Mouse (Mus musculus) frontal cortex, postnatal 14 days (tissue): ENCODE measurements around the gene Mapk8ip2.
A peak's percentile ranks its signal among the peaks of the same experiment; 100 is the strongest.

Experiments
- DNase-seq, 2 experiments: peaks; one replicate each; pipeline ENCODE4 v3.0.0; 2022; ENCODE audit warnings: low spot score in 2 of 2

Mapk8ip2 gene

GRCm38 (mm10) chr15:89480584-89480983 lies 26.9 kb downstream of the Mapk8ip2 start:
- no peak for DNase-seq

DNA sequence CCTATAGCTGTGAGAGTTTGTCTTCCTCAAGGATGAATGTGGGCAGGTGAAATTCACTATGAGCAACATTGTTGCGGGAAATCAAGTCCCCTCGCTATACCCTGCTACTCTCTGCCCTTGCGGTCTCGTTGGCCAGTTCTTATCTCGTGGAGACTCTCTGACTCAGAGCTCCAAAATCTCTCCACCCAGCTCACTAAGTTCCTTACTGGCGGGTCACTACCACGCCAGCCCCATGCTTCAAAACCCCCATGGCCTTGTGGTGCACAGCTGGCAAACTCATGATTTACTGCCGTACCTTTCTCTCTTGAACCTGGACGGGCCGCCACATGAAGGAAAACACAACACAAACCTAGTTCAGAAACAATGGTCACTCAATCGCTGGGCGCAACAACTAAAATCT lies 34.5 kb downstream of the Mapk8ip2 start:
- DNase-seq = no peak

GRCm38 (mm10) chr15:89488611-89489117 lies 35.0 kb downstream of the Mapk8ip2 start:
- DNase-seq = no peak

DNA sequence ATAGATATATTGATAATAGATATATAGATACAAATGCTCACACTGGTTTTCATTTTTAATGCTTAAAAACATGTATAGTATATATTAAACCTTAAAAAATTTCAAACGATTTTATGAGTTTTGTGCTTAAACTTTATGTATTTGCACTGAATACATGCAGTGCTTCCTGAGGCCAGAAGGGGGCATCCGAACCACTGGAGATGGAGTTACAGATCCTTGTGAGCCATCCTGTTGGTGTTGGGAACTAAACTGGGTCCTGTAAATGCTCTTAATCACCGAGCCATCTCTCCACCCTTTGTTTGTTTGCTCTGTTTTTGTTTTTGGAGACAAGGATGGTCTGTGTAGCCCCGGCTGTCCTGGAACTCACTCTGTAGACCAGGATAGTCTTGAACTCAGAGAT lies 41.3 kb downstream of the Mapk8ip2 start:
- no peak for DNase-seq

GRCm38 (mm10) chr15:89496131-89496530 lies 42.4 kb downstream of the Mapk8ip2 start:
- no peak for DNase-seq

DNA sequence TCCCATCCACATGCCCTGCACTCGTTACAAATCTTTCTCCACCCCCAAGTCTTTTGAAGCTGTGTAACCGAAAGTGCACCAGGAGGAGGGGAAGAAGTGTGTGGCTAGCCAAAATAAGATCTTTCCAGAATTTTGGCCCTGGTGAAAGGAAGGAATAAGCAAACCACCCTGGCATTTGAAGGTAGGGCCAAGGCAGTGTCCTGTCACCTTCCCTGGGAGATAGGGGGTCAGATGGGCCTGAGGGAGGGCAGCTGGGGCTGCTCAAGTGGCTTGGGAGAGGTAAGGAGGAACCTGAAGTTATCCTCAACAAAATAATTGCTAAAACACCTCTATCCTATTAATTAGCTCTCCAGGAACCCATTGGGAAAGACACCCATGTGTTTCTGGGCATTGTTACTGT lies 43.1 kb downstream of the Mapk8ip2 start:
- no peak for DNase-seq

- DNase-seq = no peak
These were observed 43.8 kb downstream of the Mapk8ip2 start for GRCm38 (mm10) chr15:89497391-89498048.

- DNase-seq = peak; percentile 73 to 74
These were observed 44.6 kb downstream of the Mapk8ip2 start for GRCm38 (mm10) chr15:89498049-89498960.

- DNase-seq = no peak
These were observed 45.4 kb downstream of the Mapk8ip2 start, which contains the start of gene Shank3 for GRCm38 (mm10) chr15:89498961-89499688. Gene Shank3 (plus strand): TSS chr15:89499623.

DNA sequence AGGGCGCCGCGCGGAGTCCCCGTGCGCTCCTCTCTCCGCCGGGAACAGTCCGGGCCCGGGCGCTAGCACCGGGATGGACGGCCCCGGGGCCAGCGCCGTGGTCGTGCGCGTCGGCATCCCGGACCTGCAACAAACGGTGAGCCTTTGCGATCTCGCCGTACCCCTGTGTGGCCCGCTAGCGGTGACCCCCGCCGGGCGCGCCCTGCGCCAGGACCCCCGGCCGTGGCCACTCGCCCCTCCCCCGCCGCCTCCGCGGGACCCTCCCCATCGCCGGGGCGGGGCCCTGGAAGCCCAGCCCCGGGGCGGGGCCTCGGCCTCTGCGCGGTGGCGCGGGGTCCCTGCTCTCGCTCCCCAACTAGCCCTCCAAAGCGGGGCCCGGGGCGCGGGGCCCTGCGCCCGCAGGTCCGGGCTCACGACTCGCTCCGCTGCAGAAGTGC lies 46.1 kb downstream of the Mapk8ip2 start:
- DNase-seq = peak in 1 of 2 experiments; percentile 54

DNA sequence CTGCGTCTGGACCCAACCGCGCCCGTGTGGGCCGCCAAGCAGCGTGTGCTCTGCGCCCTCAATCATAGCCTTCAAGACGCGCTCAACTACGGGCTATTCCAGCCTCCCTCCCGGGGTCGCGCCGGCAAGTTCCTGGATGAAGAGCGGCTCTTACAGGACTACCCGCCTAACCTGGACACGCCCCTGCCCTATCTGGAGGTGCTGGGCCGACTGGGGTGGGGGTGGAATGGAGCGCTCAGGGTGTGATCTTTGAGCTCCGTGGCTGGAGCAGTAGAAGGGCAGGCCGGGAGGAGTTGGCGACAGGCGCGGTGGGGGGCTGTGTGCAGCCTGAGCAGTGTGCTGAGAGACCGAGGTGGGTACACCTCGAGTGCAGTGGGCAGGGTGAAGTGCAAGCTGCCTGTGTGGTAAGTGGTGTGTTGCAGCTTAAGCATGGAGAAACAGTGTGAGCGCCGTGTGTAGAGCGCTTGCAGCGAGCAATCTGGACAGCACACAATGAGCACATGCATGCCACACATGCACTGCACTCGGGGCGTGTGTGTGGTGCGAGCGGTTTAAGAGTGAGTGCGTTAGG lies 46.6 kb downstream of the Mapk8ip2 start:
- DNase-seq = no peak

DNA sequence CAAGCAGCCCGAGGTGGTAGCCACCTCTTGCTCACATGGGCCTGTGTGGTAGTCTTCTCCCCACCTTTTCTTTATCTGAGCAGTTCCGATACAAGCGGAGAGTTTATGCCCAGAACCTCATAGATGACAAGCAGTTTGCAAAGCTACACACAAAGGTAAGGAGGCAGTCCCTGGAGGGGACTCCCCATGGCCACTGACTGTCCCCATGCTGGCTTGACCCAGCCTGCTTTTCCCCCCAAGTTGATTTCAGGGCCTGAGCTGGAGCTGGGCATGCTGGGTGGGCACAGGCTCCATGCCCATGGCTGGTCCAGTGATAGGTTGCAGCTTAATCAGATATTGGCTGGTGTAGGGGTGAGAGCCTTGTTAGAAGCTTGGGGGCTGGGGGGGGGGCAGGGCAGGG lies 47.6 kb downstream of the Mapk8ip2 start:
- no peak for DNase-seq

- no peak for DNase-seq
These were observed 51.1 kb downstream of the Mapk8ip2 start for GRCm38 (mm10) chr15:89504838-89505237.

DNA sequence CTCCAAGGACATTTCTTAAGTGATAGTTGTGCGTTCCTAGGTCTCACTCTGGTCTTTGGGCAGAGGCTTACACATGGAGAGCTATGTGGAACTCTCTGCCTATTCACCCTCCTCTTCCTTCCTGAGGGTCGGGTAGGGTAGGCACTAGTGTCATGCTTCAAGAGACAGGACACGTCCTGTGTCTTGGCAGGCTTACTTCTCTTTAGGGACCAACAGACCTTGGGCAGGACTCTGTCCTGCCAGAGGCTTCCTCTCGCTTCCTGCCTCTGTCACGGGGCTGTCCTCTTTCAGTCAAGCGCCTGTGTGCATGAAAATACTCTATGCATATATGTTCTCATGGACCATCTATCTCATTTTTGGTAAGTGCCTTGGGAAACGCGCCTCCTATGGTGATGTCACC lies 54.0 kb downstream of the Mapk8ip2 start:
- no peak for DNase-seq

- DNase-seq = no peak
These were observed 59.0 kb downstream of the Mapk8ip2 start for GRCm38 (mm10) chr15:89512679-89513078.
